Mouse (Mus musculus) liver, embryonic 14.5 days (tissue): Measurements from ENCODE around the gene Vav1. TPM values are rescaled to one million over a fixed set of nuclear protein-coding genes. Genes with fewer than 3 reads are reported as not detected.

ENCODE experiments used
- ATAC-seq: fragments of 200-750 bp; cut with Nextera tagmentation; 2 replicates; pipeline ENCODE4 v1.8.0; 2017; ENCODE audit warnings: moderate number of reproducible peaks, mild to moderate bottlenecking, moderate library complexity; ENCODE audit not compliant: insufficient read depth
- DNase-seq, 3 experiments: peaks; one replicate each; pipeline ENCODE4 v3.0.0-alpha.2; 2012 to 2013; ENCODE audit warnings: low read depth in 3 of 3, low spot score in 3 of 3
- H3K27ac ChIP-seq: fragments of 300-500 bp; sonication (generic); 2 replicates; pipeline ENCODE4 v1.5.1; 2014; ENCODE audit warnings: moderate library complexity, mild to moderate bottlenecking, control low read depth, inconsistent platforms
- H3K27me3 ChIP-seq: fragments of 300-500 bp; sonication (generic); 2 replicates; pipeline ENCODE4 v1.6.1; 2014; ENCODE audit warnings: mild to moderate bottlenecking, low read length, moderate library complexity; ENCODE audit not compliant: control insufficient read depth, insufficient read depth
- H3K36me3 ChIP-seq: fragments of 300-500 bp; sonication (generic); replicated peaks from 2 replicates; pipeline ENCODE4 v1.6.1; 2014; ENCODE audit warnings: low read depth; ENCODE audit not compliant: control insufficient read depth, insufficient read depth
- H3K4me1 ChIP-seq, 2 experiments: fragments of 200-500 bp in 1 of 2; fragments of 300-500 bp in 1 of 2; sonication (generic) in 1 of 2; replicated peaks; 2 replicates each; pipeline ENCODE4 v1.6.1; 2012 to 2014; ENCODE audit warnings: antibody characterized with exemption in 1 of 2, inconsistent platforms in 1 of 2, low read length in 1 of 2; ENCODE audit not compliant: control insufficient read depth in 2 of 2, insufficient read depth in 2 of 2
- H3K4me2 ChIP-seq: fragments of 300-500 bp; sonication (generic); 2 replicates; pipeline ENCODE4 v1.6.1; 2014; ENCODE audit warnings: low read depth, mild to moderate bottlenecking, control low read depth, moderate library complexity
- H3K4me3 ChIP-seq, 2 experiments: fragments of 200-500 bp in 1 of 2; fragments of 300-500 bp in 1 of 2; sonication (generic) in 1 of 2; 2 replicates each; pipeline ENCODE4 v1.5.1; 2012 to 2014; ENCODE audit warnings: low read depth in 2 of 2, low read length in 2 of 2, mild to moderate bottlenecking in 2 of 2, control low read depth in 1 of 2, inconsistent platforms in 1 of 2, moderate library complexity in 1 of 2; ENCODE audit not compliant: insufficient read depth in 1 of 2
- H3K9ac ChIP-seq: fragments of 300-500 bp; sonication (generic); replicated peaks from 2 replicates; pipeline ENCODE4 v1.6.1; 2014; ENCODE audit warnings: mild to moderate bottlenecking, control low read depth, moderate library complexity
- H3K9me3 ChIP-seq: fragments of 300-500 bp; sonication (generic); 2 replicates; pipeline ENCODE4 v1.6.1; 2016; ENCODE audit warnings: low read length, mixed read lengths; ENCODE audit not compliant: control insufficient read depth
- CTCF ChIP-seq: IDR thresholded peaks from 2 replicates; pipeline ENCODE4 v1.5.1; 2016; ENCODE audit warnings: antibody characterized with exemption, low read depth, control low read depth
- EP300 ChIP-seq: IDR thresholded peaks from 2 replicates; pipeline ENCODE4 v1.6.1; 2016; ENCODE audit warnings: antibody characterized with exemption, low read depth
- WGBS: fragments of 180-500 bp; shearing (Covaris S2); extraction: QIAGEN DNeasy Blood & Tissue Kit; methylation state at CpG from one replicate; pipeline ENCODE4 v1.1.7; 2014; ENCODE audit not compliant: insufficient replicate concordance; 5-methylcytosine and 5-hydroxymethylcytosine counted together
- polyA plus RNA-seq, 2 experiments: library from polyadenylated mRNA; depleted of rRNA in 1 of 2; stranded (reverse) in 1 of 2; unstranded in 1 of 2; fragments of >200 nt; fragmentation: Nextera tagmentation in 1 of 2; extraction: Ambion mirVana in 1 of 2; gene quantifications; 2 replicates each; pipeline versions ENCODE4 v1.2.1 to v1.2.3; 2012 to 2014

Vav1 gene
- polyA plus RNA-seq, 2 experiments: 6.9 to 11.0 TPM

GRCm38 (mm10) chr17:57267556-57268126 is 11.3 kb upstream of the Vav1 start:
- Histone ChIP-seq H3K27me3 (no peaks in the 10 kb centered on the region), H3K9ac (no peak overlapping the region), H3K27ac (no peak overlapping the region), H3K4me2 (no peak overlapping the region), H3K4me3 (no peak overlapping the region), H3K9me3 (no peaks in the 10 kb centered on the region), H3K4me1 (peaks cover 3 to 12% of the 10 kb centered on the region in 2 experiments; a peak in 3 of 4 replicates), H3K36me3 (no peaks in the 10 kb centered on the region)
- WGBS: 71% methylated on average over 6 of the region's 6 CpGs
- DNase-seq (no peak), ATAC-seq (no peak)
- TF ChIP-seq CTCF (no peak), EP300 (no peak)

- H3K4me1 ChIP-seq: peaks cover 4 to 6% of the 10 kb centered on the region in 2 experiments
- no peak overlapping the region for H3K4me3 ChIP-seq
- H3K27me3 ChIP-seq: peaks cover 16% of the 10 kb centered on the region
- no peaks in the 10 kb centered on the region for H3K9me3 ChIP-seq
- H3K9ac ChIP-seq: no peak overlapping the region
- H3K4me2 ChIP-seq: no peak overlapping the region
- no peak overlapping the region for H3K27ac ChIP-seq
- TF ChIP-seq EP300 (no peak), CTCF (no peak)
- ATAC-seq (no peak), DNase-seq (no peak)
- no peaks in the 10 kb centered on the region for H3K36me3 ChIP-seq
- 57% methylated on average over 9 of the region's 9 CpGs for WGBS
Observed at GRCm38 (mm10) chr17:57271301-57271700, 7.6 kb upstream of the Vav1 start.

DNA sequence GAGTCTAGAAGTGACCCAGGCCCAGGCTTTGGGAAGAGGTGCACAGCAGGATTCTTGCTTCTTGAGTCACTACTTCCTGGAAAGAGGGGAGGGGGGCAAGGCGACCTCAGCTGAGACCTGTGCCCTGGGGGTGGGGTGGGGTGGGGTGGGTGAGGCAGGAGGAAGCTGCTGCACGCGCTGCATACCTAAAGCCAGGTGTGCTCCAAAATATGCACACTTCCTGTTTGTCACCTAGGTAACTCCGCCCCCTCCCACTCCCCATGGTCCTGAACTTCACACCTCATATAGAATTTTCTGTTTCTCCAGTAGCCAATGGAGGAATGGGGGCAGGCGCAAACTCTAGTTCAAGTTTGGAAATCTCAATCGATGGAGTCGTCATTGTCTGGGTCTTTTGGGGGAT is 5.1 kb upstream of the Vav1 start:
- no peaks in the 10 kb centered on the region for H3K36me3 ChIP-seq
- DNase-seq (no peak), ATAC-seq (no peak)
- no peak overlapping the region for H3K4me2 ChIP-seq
- H3K27me3 ChIP-seq: peaks cover 17% of the 10 kb centered on the region
- WGBS: 35% methylated on average over 7 of the region's 7 CpGs
- TF ChIP-seq CTCF (no peak), EP300 (no peak)
- no peak overlapping the region for H3K9ac ChIP-seq
- H3K9me3 ChIP-seq: no peaks in the 10 kb centered on the region
- no peak overlapping the region for H3K4me3 ChIP-seq
- H3K4me1 ChIP-seq: peaks cover 4 to 17% of the 10 kb centered on the region in 2 experiments
- no peak overlapping the region for H3K27ac ChIP-seq

- no peak overlapping the region for H3K9ac ChIP-seq
- H3K9me3 ChIP-seq: no peaks in the 10 kb centered on the region
- no peak overlapping the region for H3K27ac ChIP-seq
- peaks cover 4 to 17% of the 10 kb centered on the region in 2 experiments for H3K4me1 ChIP-seq
- peaks cover 17% of the 10 kb centered on the region for H3K27me3 ChIP-seq
- WGBS: 6% methylated on average over 15 of the region's 15 CpGs
- H3K36me3 ChIP-seq: no peaks in the 10 kb centered on the region
- H3K4me2 ChIP-seq: peak overlapping the region; percentile 65
- peak overlapping the region; percentile 48 to 53 for H3K4me3 ChIP-seq
- TF ChIP-seq EP300: no peak
- no peak for TF ChIP-seq CTCF
- ATAC-seq: no peak
- DNase-seq: no peak
Observed at GRCm38 (mm10) chr17:57274686-57275085, 4.2 kb upstream of the Vav1 start.

DNA sequence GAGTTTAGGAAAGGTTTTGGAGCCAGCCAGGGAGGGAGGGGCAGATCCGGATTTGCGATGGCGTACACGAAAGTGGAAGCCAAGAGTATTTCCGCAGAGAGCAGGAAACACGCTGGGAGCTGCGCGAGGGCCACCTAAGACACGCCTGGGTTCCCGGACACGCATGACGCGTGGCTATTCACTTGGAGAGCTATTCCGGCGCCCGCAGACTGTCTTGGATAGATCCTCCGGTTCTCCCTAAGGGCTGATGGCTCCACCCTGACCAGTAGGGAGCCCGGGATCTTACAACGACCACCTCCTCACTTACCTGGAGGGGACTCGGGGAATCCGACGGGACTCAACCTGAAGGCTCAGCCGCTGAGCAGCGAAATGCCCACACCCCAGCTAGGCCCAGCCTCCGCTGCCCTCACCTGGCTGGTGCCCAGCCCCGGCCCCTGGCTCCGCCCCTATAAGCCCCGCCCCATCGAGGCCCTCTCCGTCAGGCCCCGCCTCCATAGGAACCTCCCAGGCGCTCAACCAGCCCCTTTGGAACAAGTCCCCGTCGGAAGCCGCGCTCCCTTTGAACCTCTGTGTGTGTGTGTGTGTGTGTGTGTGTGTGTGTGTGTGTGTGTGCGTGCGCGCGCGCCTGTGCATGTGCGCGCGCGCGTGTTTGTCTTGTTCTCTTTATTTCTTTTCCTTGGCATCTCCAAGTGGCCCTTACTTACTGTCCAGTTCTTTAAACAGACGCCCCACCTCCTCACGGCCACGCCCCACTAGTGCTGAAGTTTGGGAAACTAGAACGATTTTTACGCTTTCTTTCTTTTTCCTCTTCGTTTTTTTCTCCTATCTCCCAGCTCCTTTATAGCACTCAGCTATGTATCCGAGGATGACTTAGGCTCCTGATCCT is 3.5 kb upstream of the Vav1 start:
- Histone ChIP-seq H3K9me3 (no peaks in the 10 kb centered on the region), H3K36me3 (no peaks in the 10 kb centered on the region), H3K4me2 (peak overlapping the region; percentile 65), H3K27me3 (peaks cover 17% of the 10 kb centered on the region), H3K4me1 (peaks cover 4 to 17% of the 10 kb centered on the region in 2 experiments), H3K9ac (no peak overlapping the region), H3K4me3 (peak overlapping the region; percentile 48 to 53), H3K27ac (no peak overlapping the region)
- ATAC-seq (peak; percentile 72), DNase-seq (peak; percentile 43 to 58 (median 46))
- under 1% methylated on average over 47 of the region's 53 CpGs for WGBS
- TF ChIP-seq CTCF: no peak
- no peak for TF ChIP-seq EP300
